Mouse (Mus musculus): ENCODE data around the gene Dixdc1. TPM values are rescaled to one million over a fixed set of nuclear protein-coding genes. Genes with fewer than 3 reads are reported as not detected.

The Dixdc1 gene
- total and polyA plus RNA-seq, 3 experiments = 0.27 TPM; not detected in 2

- no peak for TF ChIP-seq CTCF (IDR thresholded peaks at IDR 0.05; ENCODE audit: low read depth, low read length)
- TF ChIP-seq GATA1 (IDR thresholded peaks at IDR 0.05; ENCODE audit: borderline replicate concordance, low read length) = no peak
- no peak for TF ChIP-seq GATA2 (IDR thresholded peaks at IDR 0.05; ENCODE audit: borderline replicate concordance, low read depth, low read length)
- no peak for TF ChIP-seq POLR2AphosphoS5 (IDR thresholded peaks at IDR 0.05; ENCODE audit: insufficient replicate concordance, low read depth, low read length)
- TF ChIP-seq TAL1 (conservative IDR thresholded peaks at IDR 0.05; ENCODE audit: low read depth, low read length) = no peak
- H3K4me1 ChIP-seq (ENCODE audit: insufficient read depth, low read depth, low read length) = no peaks in the 10 kb centered on the region; the same call in 1 of the 2 replicates
- DNase-seq (ENCODE audit: low spot score) (no peak), ATAC-seq (ENCODE audit: extremely low read depth, insufficient number of reproducible peaks, low FRiP score, poor library complexity, severe bottlenecking) (no peak)
- no peaks in the 10 kb centered on the region for H3K36me3 ChIP-seq (replicated peaks)
- H3K9me3 ChIP-seq (replicated peaks) = no peaks in the 10 kb centered on the region
- no peak overlapping the region for H3K4me3 ChIP-seq (ENCODE audit: low read depth, low read length)
- peaks cover 38% of the 10 kb centered on the region for H3K27me3 ChIP-seq (ENCODE audit: insufficient read depth, low read length)
These were observed 14.5 kb downstream of the Dixdc1 start for GRCm38 (mm10) chr9:50724661-50725330.

GRCm38 (mm10) chr9:50724147-50724546 lies 15.2 kb downstream of the Dixdc1 start:
- no peak overlapping the region for H3K4me3 ChIP-seq (ENCODE audit: low read depth, low read length)
- TF ChIP-seq GATA2 (IDR thresholded peaks at IDR 0.05; ENCODE audit: borderline replicate concordance, low read depth, low read length) (no peak), POLR2AphosphoS5 (IDR thresholded peaks at IDR 0.05; ENCODE audit: insufficient replicate concordance, low read depth, low read length) (no peak), CTCF (IDR thresholded peaks at IDR 0.05; ENCODE audit: low read depth, low read length) (no peak), GATA1 (IDR thresholded peaks at IDR 0.05; ENCODE audit: borderline replicate concordance, low read length) (no peak), TAL1 (conservative IDR thresholded peaks at IDR 0.05; ENCODE audit: low read depth, low read length) (no peak)
- H3K9me3 ChIP-seq (replicated peaks) = no peaks in the 10 kb centered on the region
- peaks cover 36% of the 10 kb centered on the region for H3K27me3 ChIP-seq (ENCODE audit: insufficient read depth, low read length)
- H3K36me3 ChIP-seq (replicated peaks) = no peaks in the 10 kb centered on the region
- no peak for ATAC-seq (ENCODE audit: extremely low read depth, insufficient number of reproducible peaks, low FRiP score, poor library complexity, severe bottlenecking)
- no peak for DNase-seq (ENCODE audit: low spot score)
- H3K4me1 ChIP-seq (ENCODE audit: insufficient read depth, low read depth, low read length) = no peaks in the 10 kb centered on the region; the same call in 1 of the 2 replicates

GRCm38 (mm10) chr9:50723406-50723805 lies 15.9 kb downstream of the Dixdc1 start:
- no peak for TF ChIP-seq CTCF (IDR thresholded peaks at IDR 0.05; ENCODE audit: low read depth, low read length)
- no peak for TF ChIP-seq GATA1 (IDR thresholded peaks at IDR 0.05; ENCODE audit: borderline replicate concordance, low read length)
- no peak for TF ChIP-seq POLR2AphosphoS5 (IDR thresholded peaks at IDR 0.05; ENCODE audit: insufficient replicate concordance, low read depth, low read length)
- no peak for TF ChIP-seq GATA2 (IDR thresholded peaks at IDR 0.05; ENCODE audit: borderline replicate concordance, low read depth, low read length)
- TF ChIP-seq TAL1 (conservative IDR thresholded peaks at IDR 0.05; ENCODE audit: low read depth, low read length) = no peak
- Histone ChIP-seq H3K4me1 (ENCODE audit: insufficient read depth, low read depth, low read length) (no peaks in the 10 kb centered on the region; the same call in 1 of the 2 replicates), H3K9me3 (replicated peaks) (no peaks in the 10 kb centered on the region), H3K27me3 (ENCODE audit: insufficient read depth, low read length) (peaks cover 36% of the 10 kb centered on the region), H3K36me3 (replicated peaks) (no peaks in the 10 kb centered on the region), H3K4me3 (ENCODE audit: low read depth, low read length) (no peak overlapping the region)
- no peak for ATAC-seq (ENCODE audit: extremely low read depth, insufficient number of reproducible peaks, low FRiP score, poor library complexity, severe bottlenecking)
- no peak for DNase-seq (ENCODE audit: low spot score)

- Histone ChIP-seq H3K36me3 (replicated peaks) (no peaks in the 10 kb centered on the region), H3K27me3 (ENCODE audit: insufficient read depth, low read length) (peaks cover 33% of the 10 kb centered on the region), H3K9me3 (replicated peaks) (no peaks in the 10 kb centered on the region), H3K4me1 (ENCODE audit: insufficient read depth, low read depth, low read length) (no peaks in the 10 kb centered on the region), H3K4me3 (ENCODE audit: low read depth, low read length) (no peak overlapping the region)
- DNase-seq (ENCODE audit: low spot score) (no peak), ATAC-seq (ENCODE audit: extremely low read depth, insufficient number of reproducible peaks, low FRiP score, poor library complexity, severe bottlenecking) (no peak)
- TF ChIP-seq TAL1 (conservative IDR thresholded peaks at IDR 0.05; ENCODE audit: low read depth, low read length) (no peak), GATA1 (IDR thresholded peaks at IDR 0.05; ENCODE audit: borderline replicate concordance, low read length) (no peak), POLR2AphosphoS5 (IDR thresholded peaks at IDR 0.05; ENCODE audit: insufficient replicate concordance, low read depth, low read length) (no peak), GATA2 (IDR thresholded peaks at IDR 0.05; ENCODE audit: borderline replicate concordance, low read depth, low read length) (no peak), CTCF (IDR thresholded peaks at IDR 0.05; ENCODE audit: low read depth, low read length) (no peak)
These were observed 16.8 kb downstream of the Dixdc1 start for GRCm38 (mm10) chr9:50722451-50722911.

- DNase-seq (ENCODE audit: low spot score) = no peak
- TF ChIP-seq TAL1 (conservative IDR thresholded peaks at IDR 0.05; ENCODE audit: low read depth, low read length) (no peak), GATA1 (IDR thresholded peaks at IDR 0.05; ENCODE audit: borderline replicate concordance, low read length) (no peak)
- H3K4me3 ChIP-seq (ENCODE audit: low read depth, low read length) = no peak overlapping the region
- H3K27me3 ChIP-seq (ENCODE audit: insufficient read depth, low read length) = peaks cover 32% of the 10 kb centered on the region
- H3K36me3 ChIP-seq (replicated peaks) = no peaks in the 10 kb centered on the region
- ATAC-seq (ENCODE audit: extremely low read depth, insufficient number of reproducible peaks, low FRiP score, poor library complexity, severe bottlenecking) = no peak
- H3K9me3 ChIP-seq (replicated peaks) = no peaks in the 10 kb centered on the region
- H3K4me1 ChIP-seq (ENCODE audit: insufficient read depth, low read depth, low read length) = no peaks in the 10 kb centered on the region
These were observed 18.3 kb downstream of the Dixdc1 start for GRCm38 (mm10) chr9:50721061-50721460.

GRCm38 (mm10) chr9:50718878-50719277 lies 20.4 kb downstream of the Dixdc1 start:
- no peaks in the 10 kb centered on the region for H3K36me3 ChIP-seq (replicated peaks)
- H3K4me1 ChIP-seq (ENCODE audit: insufficient read depth, low read depth, low read length) = no peaks in the 10 kb centered on the region
- H3K4me3 ChIP-seq (ENCODE audit: low read depth, low read length) = no peak overlapping the region
- H3K9me3 ChIP-seq (replicated peaks) = no peaks in the 10 kb centered on the region
- no peak for DNase-seq (ENCODE audit: low spot score)
- no peak for TF ChIP-seq GATA1 (IDR thresholded peaks at IDR 0.05; ENCODE audit: borderline replicate concordance, low read length)
- TF ChIP-seq GATA2 (IDR thresholded peaks at IDR 0.05; ENCODE audit: borderline replicate concordance, low read depth, low read length) = no peak
- TF ChIP-seq POLR2AphosphoS5 (IDR thresholded peaks at IDR 0.05; ENCODE audit: insufficient replicate concordance, low read depth, low read length) = no peak
- no peak for TF ChIP-seq CTCF (IDR thresholded peaks at IDR 0.05; ENCODE audit: low read depth, low read length)
- TF ChIP-seq TAL1 (conservative IDR thresholded peaks at IDR 0.05; ENCODE audit: low read depth, low read length) = no peak
- peaks cover 34% of the 10 kb centered on the region for H3K27me3 ChIP-seq (ENCODE audit: insufficient read depth, low read length)
- no peak for ATAC-seq (ENCODE audit: extremely low read depth, insufficient number of reproducible peaks, low FRiP score, poor library complexity, severe bottlenecking)

Measured in G1E (cell line).